Mouse (Mus musculus) myocyte (in vitro differentiated cells): ENCODE results near the gene Ptpdc1. TPM values are rescaled to one million over a fixed set of nuclear protein-coding genes. Genes with fewer than 3 reads are reported as not detected.

ENCODE experiments used
- H3K27me3 ChIP-seq: one replicate; pipeline ENCODE4 v1.6.1; 2011; ENCODE audit not compliant: control insufficient read depth, insufficient read depth, insufficient read length
- H3K36me3 ChIP-seq: one replicate; pipeline ENCODE4 v1.6.1; 2011; ENCODE audit not compliant: control insufficient read depth, insufficient read depth
- H3K4me2 ChIP-seq: one replicate; pipeline ENCODE4 v1.6.1; 2011; ENCODE audit warnings: low read depth, control low read depth
- H3K4me3 ChIP-seq: one replicate; pipeline ENCODE4 v1.5.1; 2011; ENCODE audit warnings: mild to moderate bottlenecking, control low read depth, moderate library complexity
- H3K79me2 ChIP-seq: one replicate; pipeline ENCODE4 v1.6.1; 2011; ENCODE audit not compliant: control insufficient read depth, insufficient read depth
- H3ac ChIP-seq: one replicate; pipeline ENCODE4 v1.6.1; 2011; ENCODE audit not compliant: control insufficient read depth, insufficient read length
- CEBPB ChIP-seq: IDR thresholded peaks from 2 replicates; pipeline ENCODE4 v1.6.1; 2011; ENCODE audit warnings: mild to moderate bottlenecking, moderate library complexity; ENCODE audit not compliant: poor library complexity, insufficient read depth, severe bottlenecking
- MYOD1 ChIP-seq, 3 experiments: IDR thresholded peaks; one replicate each; pipeline ENCODE4 v1.6.1; 2011; ENCODE audit warnings: control low read depth in 2 of 3, low read depth in 2 of 3, mild to moderate bottlenecking in 2 of 3, moderate library complexity in 1 of 3; ENCODE audit not compliant: insufficient read length in 2 of 3, control insufficient read depth in 1 of 3
- USF1 ChIP-seq: IDR thresholded peaks from one replicate; pipeline ENCODE4 v1.6.1; 2011; ENCODE audit warnings: low read depth, mild to moderate bottlenecking, control low read depth, moderate library complexity
- polyA plus RNA-seq: library from polyadenylated mRNA; unstranded; fragments of >200 nt; fragmentation: generic; extraction: Trizol; gene quantifications from one replicate; pipeline ENCODE4 v1.2.1, GENCODE M21; 2012; ENCODE audit warnings: missing spikeins

Ptpdc1 gene
- polyA plus RNA-seq, 1 experiment: 4.4 TPM

- Histone ChIP-seq H3ac (no peak overlapping the region), H3K79me2 (peaks cover 9% of the 10 kb centered on the region), H3K27me3 (no peaks in the 10 kb centered on the region), H3K36me3 (peaks cover 10% of the 10 kb centered on the region), H3K4me3 (no peak overlapping the region), H3K4me2 (no peak overlapping the region)
- TF ChIP-seq CEBPB: no peak
Measured at GRCm38 (mm10) chr13:48529028-48529427, 96.4 kb downstream of the Ptpdc1 start.

- Histone ChIP-seq H3K4me3 (no peak overlapping the region), H3K4me2 (no peak overlapping the region), H3ac (no peak overlapping the region), H3K36me3 (peaks cover 3% of the 10 kb centered on the region), H3K79me2 (peaks cover 2% of the 10 kb centered on the region), H3K27me3 (no peaks in the 10 kb centered on the region)
- no peak for TF ChIP-seq MYOD1 (IDR thresholded peaks at IDR 0.05; ENCODE audit: control insufficient read depth in 1 of 3, insufficient read length in 2 of 3, low read depth in 2 of 3)
- no peak for TF ChIP-seq USF1
Measured at GRCm38 (mm10) chr13:48528123-48528871, 97.2 kb downstream of the Ptpdc1 start.

Other genes starting within 250 kb of the Ptpdc1 start
- 1.6 TPM for gene Zfp169, start 112.2 kb downstream of the Ptpdc1 start, polyA plus RNA-seq
- gene A830005F24Rik, start 112.1 kb downstream of the Ptpdc1 start, polyA plus RNA-seq: 0.49 TPM
- gene Barx1, start 37.3 kb upstream of the Ptpdc1 start, polyA plus RNA-seq: not detected
- gene Phf2, start 245.5 kb upstream of the Ptpdc1 start, polyA plus RNA-seq: 21.5 TPM